Mouse (Mus musculus) megakaryocyte, embryonic 14.5 days (primary cell): Measurements from ENCODE around the gene Tspan17.

ENCODE experiments used
- FLI1 ChIP-seq: IDR thresholded peaks from 2 replicates; pipeline ENCODE4 v1.6.1; 2012; ENCODE audit warnings: low read length, inconsistent platforms, mixed read lengths
- GATA1 ChIP-seq: IDR thresholded peaks from 3 replicates; pipeline ENCODE4 v1.6.1; 2012; ENCODE audit warnings: mixed read lengths, low read length, inconsistent platforms, borderline replicate concordance

GRCm38 (mm10) chr13:54821931-54822330 lies 32.8 kb downstream of the Tspan17 start:
- TF ChIP-seq GATA1 (no peak), FLI1 (no peak)
